Mouse (Mus musculus) heart, embryonic 12.5 days (tissue): ENCODE data around the gene Adam29. TPM values are rescaled to one million over a fixed set of nuclear protein-coding genes. Genes with fewer than 3 reads are reported as not detected.

Source experiments
- ATAC-seq: fragments of 200-750 bp; cut with Nextera tagmentation; 2 replicates; pipeline ENCODE4 v1.8.0; 2017; ENCODE audit warnings: moderate TSS enrichment, moderate library complexity; ENCODE audit not compliant: insufficient number of reproducible peaks, low FRiP score
- H3K27ac ChIP-seq: fragments of 300-500 bp; sonication (generic); 2 replicates; pipeline ENCODE4 v1.5.1; 2016; ENCODE audit warnings: mild to moderate bottlenecking, moderate library complexity; ENCODE audit not compliant: poor library complexity, severe bottlenecking
- H3K27me3 ChIP-seq: fragments of 300-500 bp; sonication (generic); replicated peaks from 2 replicates; pipeline ENCODE4 v1.6.1; 2016; ENCODE audit warnings: mild to moderate bottlenecking, moderate library complexity
- H3K36me3 ChIP-seq: fragments of 300-500 bp; sonication (generic); 2 replicates; pipeline ENCODE4 v1.6.1; 2016; ENCODE audit warnings: mild to moderate bottlenecking, moderate library complexity
- H3K4me1 ChIP-seq: fragments of 300-500 bp; sonication (generic); replicated peaks from 2 replicates; pipeline ENCODE4 v1.6.1; 2016; ENCODE audit warnings: mild to moderate bottlenecking
- H3K4me2 ChIP-seq: fragments of 300-500 bp; sonication (generic); 2 replicates; pipeline ENCODE4 v1.6.1; 2016; ENCODE audit warnings: mild to moderate bottlenecking, moderate library complexity
- H3K4me3 ChIP-seq: fragments of 300-500 bp; sonication (generic); 2 replicates; pipeline ENCODE4 v1.5.1; 2016; ENCODE audit warnings: mild to moderate bottlenecking
- H3K9ac ChIP-seq: fragments of 300-500 bp; sonication (generic); 2 replicates; pipeline ENCODE4 v1.6.1; 2016; ENCODE audit warnings: mild to moderate bottlenecking, moderate library complexity
- H3K9me3 ChIP-seq: fragments of 300-500 bp; sonication (generic); replicated peaks from 2 replicates; pipeline ENCODE4 v1.6.1; 2016; ENCODE audit warnings: mild to moderate bottlenecking, moderate library complexity
- WGBS: fragments of 180-500 bp; shearing (Covaris S2); methylation state at CpG from one replicate; pipeline ENCODE4 v1.1.7; 2016; 5-methylcytosine and 5-hydroxymethylcytosine counted together
- polyA plus RNA-seq: library from polyadenylated mRNA; unstranded; fragments of >200 nt; fragmentation: Nextera tagmentation; extraction: Ambion mirVana; gene quantifications from 2 replicates; pipeline ENCODE4 v1.2.1, GENCODE M21; 2016

Adam29 gene
- not detected in 2 replicates for polyA plus RNA-seq

GRCm38 (mm10) chr8:55906848-55907247 is at the start of gene Adam29:
Gene Adam29 (minus strand): TSS chr8:55906948.
- no peak within 1 kb of the TSS for H3K27ac ChIP-seq
- H3K36me3 ChIP-seq, result no peaks in the 10 kb centered on the region
- no peak within 1 kb of the TSS for H3K9ac ChIP-seq
- no peak within 1 kb of the TSS for H3K4me2 ChIP-seq
- no peaks in the 10 kb centered on the region for H3K9me3 ChIP-seq
- no peaks in the 10 kb centered on the region for H3K4me1 ChIP-seq
- ATAC-seq, result no peak
- no peak within 1 kb of the TSS for H3K4me3 ChIP-seq
- no peaks in the 10 kb centered on the region for H3K27me3 ChIP-seq
- WGBS, result 64% methylated on average over 1 of the region's 1 CpGs

- WGBS, result 2% methylated on average over 8 of the region's 8 CpGs
- Histone ChIP-seq H3K9ac (no peak overlapping the region), H3K4me1 (peaks cover 7% of the 10 kb centered on the region), H3K4me2 (peak overlapping the region; percentile 61), H3K36me3 (no peaks in the 10 kb centered on the region), H3K9me3 (no peaks in the 10 kb centered on the region), H3K4me3 (peak overlapping the region; percentile 27), H3K27ac (no peak overlapping the region), H3K27me3 (no peaks in the 10 kb centered on the region)
- ATAC-seq, result no peak
Measured at GRCm38 (mm10) chr8:55940526-55940880, 33.8 kb upstream of the Adam29 start.

DNA sequence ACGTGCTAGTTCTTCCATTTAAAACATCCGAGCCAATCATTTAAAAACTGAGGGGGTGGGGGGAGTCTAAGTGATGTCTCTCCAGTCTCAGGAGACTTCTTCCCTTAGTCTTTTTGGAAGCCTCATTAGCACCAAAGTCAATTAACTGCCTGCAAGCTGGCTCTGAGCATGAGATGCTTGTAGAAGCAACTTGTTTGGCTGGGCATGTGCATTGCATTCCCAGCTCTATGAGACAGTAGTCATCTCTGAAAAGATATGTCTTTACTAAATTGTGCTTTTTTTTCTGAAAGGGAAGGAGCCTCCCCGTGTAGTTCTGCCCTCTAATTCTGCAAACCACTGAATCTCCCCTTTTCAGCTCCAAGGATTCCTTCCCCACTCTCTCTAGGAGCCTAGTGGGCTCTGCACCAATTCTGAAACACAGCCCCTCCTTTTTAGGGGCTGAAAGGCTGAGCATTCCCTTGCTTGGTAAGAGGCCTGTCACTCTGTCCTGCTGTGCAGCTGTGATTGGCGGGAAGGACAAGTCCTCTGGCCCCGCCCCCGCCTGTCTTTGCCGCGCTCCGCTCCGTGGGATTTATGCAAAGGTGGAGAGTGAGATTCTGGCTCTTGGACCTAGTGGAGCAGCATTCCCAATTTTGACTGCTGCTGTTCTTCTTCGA is 33.2 kb upstream of the Adam29 start, which contains the start of gene Glra3:
Gene Glra3, plus strand, starts transcription at position 591 of the 656 bp plus-strand sequence.
- no peak within 1 kb of the TSS for H3K9ac ChIP-seq
- H3K36me3 ChIP-seq, result no peaks in the 10 kb centered on the region
- peak within 1 kb of the TSS; percentile 61 for H3K4me2 ChIP-seq
- ATAC-seq, result no peak
- H3K4me3 ChIP-seq, result peak within 1 kb of the TSS; percentile 27
- no peaks in the 10 kb centered on the region for H3K9me3 ChIP-seq
- H3K27me3 ChIP-seq, result no peaks in the 10 kb centered on the region
- peaks cover 7% of the 10 kb centered on the region for H3K4me1 ChIP-seq
- 13% methylated on average over 11 of the region's 11 CpGs for WGBS
- H3K27ac ChIP-seq, result no peak within 1 kb of the TSS

Other genes with a start within 250 kb of the Adam29 start
- not detected in 2 replicates for gene Glra3, start 33.5 kb upstream of the Adam29 start, polyA plus RNA-seq